Mouse (Mus musculus) embryonic facial prominence, embryonic 12.5 days (tissue): Measurements from ENCODE around the gene Tmem203. TPM values are rescaled to one million over a fixed set of nuclear protein-coding genes. Genes with fewer than 3 reads are reported as not detected.

Source experiments
- ATAC-seq: fragments of 200-750 bp; cut with Nextera tagmentation; 2 replicates; pipeline ENCODE4 v1.8.0; 2017; ENCODE audit not compliant: insufficient number of reproducible peaks, insufficient read depth, low FRiP score, low TSS enrichment
- H3K27ac ChIP-seq: fragments of 300-500 bp; sonication (generic); 2 replicates; pipeline ENCODE4 v1.5.1; 2016; ENCODE audit warnings: mild to moderate bottlenecking
- H3K27me3 ChIP-seq: fragments of 300-500 bp; sonication (generic); 2 replicates; pipeline ENCODE4 v1.6.1; 2016; ENCODE audit warnings: mild to moderate bottlenecking, moderate library complexity
- H3K36me3 ChIP-seq: fragments of 300-500 bp; sonication (generic); 2 replicates; pipeline ENCODE4 v1.6.1; 2016; ENCODE audit warnings: mild to moderate bottlenecking
- H3K4me1 ChIP-seq: fragments of 300-500 bp; sonication (generic); 2 replicates; pipeline ENCODE4 v1.6.1; 2016
- H3K4me2 ChIP-seq: fragments of 300-500 bp; sonication (generic); replicated peaks from 2 replicates; pipeline ENCODE4 v1.6.1; 2016; ENCODE audit warnings: mild to moderate bottlenecking, moderate library complexity
- H3K4me3 ChIP-seq: fragments of 300-500 bp; sonication (generic); 2 replicates; pipeline ENCODE4 v1.5.1; 2016; ENCODE audit warnings: mild to moderate bottlenecking
- H3K9ac ChIP-seq: fragments of 300-500 bp; sonication (generic); 2 replicates; pipeline ENCODE4 v1.6.1; 2016; ENCODE audit warnings: mild to moderate bottlenecking, moderate library complexity
- H3K9me3 ChIP-seq: fragments of 300-500 bp; sonication (generic); 2 replicates; pipeline ENCODE4 v1.6.1; 2016; ENCODE audit warnings: mild to moderate bottlenecking, moderate library complexity
- WGBS: fragments of 180-500 bp; shearing (Covaris S2); methylation state at CpG from one replicate; pipeline ENCODE4 v1.1.7; 2016; 5-methylcytosine and 5-hydroxymethylcytosine counted together
- polyA plus RNA-seq: library from polyadenylated mRNA; unstranded; fragments of >200 nt; fragmentation: Nextera tagmentation; extraction: Ambion mirVana; gene quantifications from 2 replicates; pipeline ENCODE4 v1.2.1, GENCODE M21; 2016

Tmem203 gene
- polyA plus RNA-seq, 1 experiment from 2014 or later, result 21.6 TPM

- peaks cover 42% of the 10 kb centered on the region for H3K36me3 ChIP-seq
- H3K9me3 ChIP-seq, result no peaks in the 10 kb centered on the region
- peaks cover 51% of the 10 kb centered on the region for H3K27me3 ChIP-seq
- no peak overlapping the region for H3K4me3 ChIP-seq
- no peak overlapping the region for H3K4me2 ChIP-seq
- 51% methylated on average over 7 of the region's 7 CpGs for WGBS
- no peak overlapping the region for H3K27ac ChIP-seq
- no peak for ATAC-seq
- peaks cover 10% of the 10 kb centered on the region; the same call in 1 of the 2 replicates for H3K4me1 ChIP-seq
- H3K9ac ChIP-seq, result no peak overlapping the region
Measured at GRCm38 (mm10) chr2:25286837-25287636, 31.8 kb downstream of the Tmem203 start.

- Histone ChIP-seq H3K27ac (no peak within 1 kb of the TSS), H3K4me1 (peaks cover 13% of the 10 kb centered on the region), H3K4me2 (no peak within 1 kb of the TSS), H3K4me3 (no peak within 1 kb of the TSS), H3K9me3 (no peaks in the 10 kb centered on the region), H3K27me3 (peaks cover 62% of the 10 kb centered on the region), H3K9ac (no peak within 1 kb of the TSS), H3K36me3 (peaks cover 31% of the 10 kb centered on the region)
- ATAC-seq, result no peak
- 81% methylated on average over 6 of the region's 6 CpGs for WGBS
Measured at GRCm38 (mm10) chr2:25287927-25288649, 32.8 kb downstream of the Tmem203 start, which contains the start of gene Tmem210. TSS of gene Tmem210 (plus strand) at chr2:25288145.

- WGBS, result 83% methylated on average over 7 of the region's 7 CpGs
- H3K27me3 ChIP-seq, result peaks cover 70% of the 10 kb centered on the region
- H3K9ac ChIP-seq, result no peak overlapping the region
- no peak for ATAC-seq
- H3K27ac ChIP-seq, result no peak overlapping the region
- H3K36me3 ChIP-seq, result peaks cover 24% of the 10 kb centered on the region
- peaks cover 13% of the 10 kb centered on the region for H3K4me1 ChIP-seq
- H3K4me2 ChIP-seq, result no peak overlapping the region
- no peaks in the 10 kb centered on the region for H3K9me3 ChIP-seq
- no peak overlapping the region for H3K4me3 ChIP-seq
Measured at GRCm38 (mm10) chr2:25288734-25289345, 33.6 kb downstream of the Tmem203 start.

- H3K4me1 ChIP-seq, result peaks cover 13% of the 10 kb centered on the region
- peaks cover 17% of the 10 kb centered on the region for H3K36me3 ChIP-seq
- H3K9me3 ChIP-seq, result no peaks in the 10 kb centered on the region
- H3K27me3 ChIP-seq, result peaks cover 78% of the 10 kb centered on the region
- no peak within 1 kb of the TSS for H3K27ac ChIP-seq
- H3K4me2 ChIP-seq, result peak within 1 kb of the TSS; percentile 32
- ATAC-seq, result no peak
- 5% methylated on average over 11 of the region's 11 CpGs for WGBS
- peak within 1 kb of the TSS; percentile 11; the same call in 1 of the 2 replicates for H3K4me3 ChIP-seq
- no peak within 1 kb of the TSS for H3K9ac ChIP-seq
Measured at GRCm38 (mm10) chr2:25289651-25290050, 34.4 kb downstream of the Tmem203 start, which contains the start of gene Lrrc26. TSS of gene Lrrc26 (plus strand) at chr2:25289915.

- Histone ChIP-seq H3K9ac (no peak overlapping the region), H3K27me3 (peaks cover 84% of the 10 kb centered on the region), H3K4me2 (peak overlapping the region; percentile 32), H3K4me1 (peaks cover 13% of the 10 kb centered on the region), H3K9me3 (no peaks in the 10 kb centered on the region), H3K4me3 (peak overlapping the region; percentile 11; the same call in 1 of the 2 replicates), H3K36me3 (peaks cover 11% of the 10 kb centered on the region), H3K27ac (no peak overlapping the region)
- whole genome bisulfite sequencing, result 1% methylated on average over 54 of the region's 54 CpGs
- ATAC-seq, result no peak
Measured at GRCm38 (mm10) chr2:25290101-25290815, 35.0 kb downstream of the Tmem203 start.

GRCm38 (mm10) chr2:25290816-25291130, 35.5 kb downstream of the Tmem203 start:
- H3K9me3 ChIP-seq, result no peaks in the 10 kb centered on the region
- no peak overlapping the region for H3K27ac ChIP-seq
- peak overlapping the region; percentile 11; the same call in 1 of the 2 replicates for H3K4me3 ChIP-seq
- ATAC-seq, result no peak
- no peak overlapping the region for H3K9ac ChIP-seq
- peaks cover 87% of the 10 kb centered on the region for H3K27me3 ChIP-seq
- under 1% methylated on average over 18 of the region's 18 CpGs for WGBS
- peak overlapping the region; percentile 32 for H3K4me2 ChIP-seq
- H3K36me3 ChIP-seq, result peaks cover 6% of the 10 kb centered on the region
- peaks cover 13% of the 10 kb centered on the region for H3K4me1 ChIP-seq

- Histone ChIP-seq H3K36me3 (no peaks in the 10 kb centered on the region), H3K9me3 (no peaks in the 10 kb centered on the region), H3K9ac (0 out of 2 replicates have a peak overlapping the region, but pooled peaks have one; percentile 30), H3K4me1 (peaks cover 13% of the 10 kb centered on the region), H3K4me2 (peak overlapping the region; percentile 49), H3K27ac (no peak overlapping the region), H3K4me3 (peak overlapping the region; percentile 6; the same call in 1 of the 2 replicates), H3K27me3 (peaks cover 92% of the 10 kb centered on the region)
- no peak for ATAC-seq
- 6% methylated on average over 32 of the region's 32 CpGs for WGBS
Measured at GRCm38 (mm10) chr2:25291184-25292053, 36.2 kb downstream of the Tmem203 start.

GRCm38 (mm10) chr2:25292054-25292544, 36.9 kb downstream of the Tmem203 start:
- WGBS, result 8% methylated on average over 34 of the region's 43 CpGs
- no peaks in the 10 kb centered on the region for H3K9me3 ChIP-seq
- no peaks in the 10 kb centered on the region for H3K36me3 ChIP-seq
- peak overlapping the region; percentile 30; the same call in 1 of the 2 replicates for H3K9ac ChIP-seq
- H3K4me1 ChIP-seq, result peaks cover 13% of the 10 kb centered on the region
- no peak for ATAC-seq
- H3K27ac ChIP-seq, result no peak overlapping the region
- H3K4me2 ChIP-seq, result peak overlapping the region; percentile 49
- H3K4me3 ChIP-seq, result peak overlapping the region; percentile 26
- peaks cover 94% of the 10 kb centered on the region for H3K27me3 ChIP-seq

- Histone ChIP-seq H3K4me3 (no peak overlapping the region), H3K9ac (no peak overlapping the region), H3K4me1 (peaks cover 13% of the 10 kb centered on the region), H3K4me2 (no peak overlapping the region), H3K27ac (no peak overlapping the region), H3K36me3 (no peaks in the 10 kb centered on the region), H3K27me3 (peaks cover 96% of the 10 kb centered on the region), H3K9me3 (no peaks in the 10 kb centered on the region)
- 0% methylated on average over 1 of the region's 1 CpGs for WGBS
- ATAC-seq, result no peak
Measured at GRCm38 (mm10) chr2:25292856-25293255, 37.6 kb downstream of the Tmem203 start.

GRCm38 (mm10) chr2:25293706-25294105, 38.5 kb downstream of the Tmem203 start:
- peaks cover 13% of the 10 kb centered on the region for H3K4me1 ChIP-seq
- no peak overlapping the region for H3K4me3 ChIP-seq
- H3K4me2 ChIP-seq, result no peak overlapping the region
- no peak overlapping the region for H3K27ac ChIP-seq
- WGBS, result 75% methylated on average over 9 of the region's 9 CpGs
- peaks cover 88% of the 10 kb centered on the region for H3K27me3 ChIP-seq
- H3K36me3 ChIP-seq, result no peaks in the 10 kb centered on the region
- H3K9me3 ChIP-seq, result no peaks in the 10 kb centered on the region
- H3K9ac ChIP-seq, result no peak overlapping the region
- no peak for ATAC-seq
